Mouse (Mus musculus): ENCODE results near the gene Apom. TPM values are rescaled to one million over a fixed set of nuclear protein-coding genes. Genes with fewer than 3 reads are reported as not detected.

Apom gene
- polyA plus RNA-seq, 1 experiment from 2014 or later, result 0.19 TPM

DNA sequence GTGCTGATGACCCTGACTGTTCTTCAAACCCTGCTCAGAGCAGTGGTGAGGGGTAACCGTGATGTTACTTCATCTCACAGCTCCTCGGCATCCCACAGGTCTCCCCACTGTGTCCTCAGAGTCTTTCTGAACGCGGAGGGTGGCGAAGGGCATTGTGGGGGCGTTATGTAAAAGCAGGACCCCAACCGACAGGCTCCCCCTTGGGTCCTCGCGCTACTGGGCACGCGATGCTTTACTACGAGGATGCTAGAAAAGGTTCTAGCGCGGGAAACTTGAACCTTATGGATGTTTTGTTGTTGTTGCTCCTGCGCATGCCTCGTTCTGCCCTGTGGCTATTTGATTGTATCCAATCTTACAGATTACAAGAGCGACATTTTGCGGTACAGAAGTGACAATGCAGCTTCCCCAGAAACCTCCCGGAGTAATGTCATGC lies 10.0 kb downstream of the Apom start, which contains the start of gene Csnk2b:
Gene Csnk2b, minus strand, starts transcription at position 183 of the 433 bp plus-strand sequence.
- ATAC-seq (no peak; the same call in 1 of the 2 replicates), DNase-seq (ENCODE audit: low spot score) (peak; percentile 83)
- H3K36me3 ChIP-seq (ENCODE audit: insufficient read depth, low read length), result peaks cover 4% of the 10 kb centered on the region; the same call in 1 of the 2 replicates
- no peaks in the 10 kb centered on the region for H3K9me3 ChIP-seq (ENCODE audit: low read length)
- peak within 1 kb of the TSS; percentile 94 for H3K9ac ChIP-seq (replicated peaks; ENCODE audit: low read depth)
- no peak for TF ChIP-seq EP300 (IDR thresholded peaks at IDR 0.05)
- TF ChIP-seq CTCF (IDR thresholded peaks at IDR 0.05), result peak; percentile 60
- WGBS, result under 1% methylated on average over 19 of the region's 19 CpGs
- H3K4me3 ChIP-seq (ENCODE audit: low read depth, low read length), result peak within 1 kb of the TSS; percentile 84
- peak within 1 kb of the TSS; percentile 95 for H3K27ac ChIP-seq (ENCODE audit: low read length)
- no peaks in the 10 kb centered on the region for H3K27me3 ChIP-seq (replicated peaks; ENCODE audit: insufficient read depth, low read length)
- peaks cover 9% of the 10 kb centered on the region for H3K4me1 ChIP-seq (ENCODE audit: insufficient read depth, low read depth, low read length)
- peak within 1 kb of the TSS; percentile 93 for H3K4me2 ChIP-seq (replicated peaks; ENCODE audit: low read depth, low read length)

DNA sequence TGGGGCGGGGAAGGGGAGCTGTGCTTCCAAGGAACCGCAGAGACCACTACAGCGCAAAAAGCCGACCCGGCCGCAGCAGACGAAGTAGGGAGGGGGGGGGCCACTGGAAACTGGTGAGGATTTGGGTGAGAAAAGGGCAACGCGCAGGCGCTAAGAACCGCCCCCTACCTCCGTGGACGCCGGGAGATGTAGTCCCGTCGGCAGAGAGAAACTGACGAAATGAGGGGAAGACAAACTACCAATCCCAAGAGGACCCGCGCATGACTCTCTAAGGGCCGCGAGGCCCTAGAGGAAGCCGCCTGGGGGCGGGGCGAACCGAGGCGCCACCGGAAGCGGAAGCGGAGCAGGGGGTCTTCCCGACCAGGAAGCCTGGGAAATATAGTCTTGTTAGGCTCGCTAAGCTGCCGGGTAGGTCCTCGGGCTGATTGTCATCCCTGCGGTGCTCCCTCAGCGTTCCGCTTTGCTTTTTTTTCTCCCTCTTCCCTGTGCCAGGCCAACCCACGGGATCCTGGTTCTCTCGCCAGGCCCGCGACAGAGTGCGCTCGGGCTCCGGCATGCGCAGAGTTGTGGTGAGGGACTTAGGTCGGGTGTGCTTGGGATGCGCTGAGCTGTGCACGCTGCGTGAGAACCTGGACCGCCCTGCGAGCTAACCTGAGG lies 10.6 kb downstream of the Apom start, which contains the start of gene Gpank1:
Gene Gpank1, plus strand, starts transcription at position 313 of the 657 bp plus-strand sequence.
- TF ChIP-seq CTCF (IDR thresholded peaks at IDR 0.05), result peak; percentile 13; the same call in 1 of the 2 replicates
- peak; percentile 64 for TF ChIP-seq EP300 (IDR thresholded peaks at IDR 0.05)
- Histone ChIP-seq H3K9ac (replicated peaks; ENCODE audit: low read depth) (peak within 1 kb of the TSS; percentile 94), H3K36me3 (ENCODE audit: insufficient read depth, low read length) (peaks cover 4% of the 10 kb centered on the region; the same call in 1 of the 2 replicates), H3K4me1 (ENCODE audit: insufficient read depth, low read depth, low read length) (peaks cover 8% of the 10 kb centered on the region), H3K9me3 (ENCODE audit: low read length) (no peaks in the 10 kb centered on the region), H3K4me3 (ENCODE audit: low read depth, low read length) (peak within 1 kb of the TSS; percentile 84), H3K4me2 (replicated peaks; ENCODE audit: low read depth, low read length) (peak within 1 kb of the TSS; percentile 93), H3K27ac (ENCODE audit: low read length) (peak within 1 kb of the TSS; percentile 95), H3K27me3 (replicated peaks; ENCODE audit: insufficient read depth, low read length) (no peaks in the 10 kb centered on the region)
- DNase-seq (ENCODE audit: low spot score) (peak; percentile 100), ATAC-seq (peak; percentile 97)
- WGBS, result under 1% methylated on average over 50 of the region's 50 CpGs

GRCm38 (mm10) chr17:35120745-35121142 lies 11.1 kb downstream of the Apom start:
- Histone ChIP-seq H3K9me3 (ENCODE audit: low read length) (no peaks in the 10 kb centered on the region), H3K4me3 (ENCODE audit: low read depth, low read length) (peak overlapping the region; percentile 84), H3K27me3 (replicated peaks; ENCODE audit: insufficient read depth, low read length) (no peaks in the 10 kb centered on the region), H3K4me2 (replicated peaks; ENCODE audit: low read depth, low read length) (peak overlapping the region; percentile 84), H3K4me1 (ENCODE audit: insufficient read depth, low read depth, low read length) (peaks cover 8% of the 10 kb centered on the region), H3K27ac (ENCODE audit: low read length) (peak overlapping the region; percentile 73), H3K36me3 (ENCODE audit: insufficient read depth, low read length) (peaks cover 4% of the 10 kb centered on the region; the same call in 1 of the 2 replicates), H3K9ac (replicated peaks; ENCODE audit: low read depth) (peak overlapping the region; percentile 94)
- TF ChIP-seq EP300 (IDR thresholded peaks at IDR 0.05), result no peak
- TF ChIP-seq CTCF (IDR thresholded peaks at IDR 0.05), result no peak
- peak; percentile 45 for DNase-seq (ENCODE audit: low spot score)
- 0% methylated on average over 33 of the region's 33 CpGs for WGBS
- peak; percentile 2 for ATAC-seq

GRCm38 (mm10) chr17:35115046-35116019 lies 16.5 kb downstream of the Apom start, which contains the start of gene Ly6g5b:
Gene Ly6g5b, minus strand, starts transcription at chr17:35115428.
- Histone ChIP-seq H3K4me3 (ENCODE audit: low read depth, low read length) (no peak within 1 kb of the TSS), H3K9me3 (ENCODE audit: low read length) (no peaks in the 10 kb centered on the region), H3K4me2 (replicated peaks; ENCODE audit: low read depth, low read length) (no peak within 1 kb of the TSS), H3K9ac (replicated peaks; ENCODE audit: low read depth) (no peak within 1 kb of the TSS), H3K27me3 (replicated peaks; ENCODE audit: insufficient read depth, low read length) (no peaks in the 10 kb centered on the region), H3K36me3 (ENCODE audit: insufficient read depth, low read length) (peaks cover 8% of the 10 kb centered on the region; the same call in 1 of the 2 replicates), H3K27ac (ENCODE audit: low read length) (no peak within 1 kb of the TSS), H3K4me1 (ENCODE audit: insufficient read depth, low read depth, low read length) (peaks cover 3% of the 10 kb centered on the region; the same call in 1 of the 2 replicates)
- ATAC-seq (no peak), DNase-seq (ENCODE audit: low spot score) (peak; percentile 56)
- 83% methylated on average over 8 of the region's 8 CpGs for WGBS
- TF ChIP-seq CTCF (IDR thresholded peaks at IDR 0.05) (peak; percentile 65), EP300 (IDR thresholded peaks at IDR 0.05) (no peak)

DNA sequence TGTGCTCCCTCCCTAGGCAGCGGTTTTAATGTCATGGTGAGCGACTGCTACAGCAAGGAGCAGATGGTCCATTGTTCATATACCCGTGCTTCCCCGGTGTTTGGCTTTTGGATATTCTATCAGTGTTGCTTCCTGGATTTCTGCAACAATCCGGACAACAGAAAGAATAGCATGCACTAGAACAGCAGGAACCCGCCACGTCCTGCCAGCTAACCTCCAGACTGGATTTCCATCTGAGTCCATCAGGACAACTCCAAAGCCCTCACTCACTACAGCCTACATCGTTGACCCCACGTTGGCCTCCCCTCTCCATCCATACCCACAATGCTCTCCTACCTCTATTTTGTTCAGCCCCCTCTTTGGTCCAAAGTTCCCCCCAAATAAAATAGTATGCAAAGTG lies 20.1 kb downstream of the Apom start:
- Histone ChIP-seq H3K4me3 (ENCODE audit: low read depth, low read length) (no peak overlapping the region), H3K36me3 (ENCODE audit: insufficient read depth, low read length) (peaks cover 4% of the 10 kb centered on the region; the same call in 1 of the 2 replicates), H3K9ac (replicated peaks; ENCODE audit: low read depth) (no peak overlapping the region), H3K4me2 (replicated peaks; ENCODE audit: low read depth, low read length) (no peak overlapping the region), H3K9me3 (ENCODE audit: low read length) (no peaks in the 10 kb centered on the region), H3K27me3 (replicated peaks; ENCODE audit: insufficient read depth, low read length) (no peaks in the 10 kb centered on the region), H3K4me1 (ENCODE audit: insufficient read depth, low read depth, low read length) (no peaks in the 10 kb centered on the region), H3K27ac (ENCODE audit: low read length) (peak overlapping the region; percentile 15; the same call in 1 of the 2 replicates)
- peak; percentile 25 for DNase-seq (ENCODE audit: low spot score)
- WGBS, result 61% methylated on average over 9 of the region's 9 CpGs
- ATAC-seq, result 0 out of 2 replicates have a peak, but pooled peaks have one; percentile 12
- TF ChIP-seq EP300 (IDR thresholded peaks at IDR 0.05), result no peak
- TF ChIP-seq CTCF (IDR thresholded peaks at IDR 0.05), result no peak
